Mouse (Mus musculus): ENCODE measurements around the gene Tagln2.

DNA sequence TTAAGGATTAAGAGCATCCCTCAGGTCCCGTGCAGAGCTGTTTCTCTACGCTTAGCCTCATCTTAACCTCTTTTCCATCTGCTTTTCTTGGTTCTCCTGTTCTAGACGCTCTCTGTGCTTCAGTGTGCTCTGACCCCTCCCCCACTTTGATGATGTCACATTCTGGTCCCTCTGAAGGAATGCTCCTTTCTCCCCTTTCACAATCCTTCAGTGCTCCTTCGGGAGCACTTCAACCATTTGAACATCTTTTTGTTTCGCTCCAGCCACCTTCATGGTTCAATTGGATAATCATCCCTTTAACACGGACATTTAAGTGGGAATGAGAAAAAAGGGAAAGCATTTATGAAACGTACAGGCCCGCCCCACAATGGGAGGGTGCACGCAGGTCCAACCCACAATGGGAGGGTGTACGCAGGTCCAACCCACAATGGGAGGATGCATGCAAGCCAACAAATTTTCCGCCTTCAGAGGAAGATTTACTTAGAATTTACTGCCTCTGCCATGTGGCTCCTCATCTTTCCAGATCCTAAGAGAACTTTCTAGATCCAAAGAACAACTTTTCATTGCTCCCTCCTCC, 31.5 kb upstream of the Tagln2 start:
- no peak for TF ChIP-seq POLR2A (IDR thresholded peaks at IDR 0.05; ENCODE audit: extremely low read depth, insufficient read depth, low read length)
- TF ChIP-seq CTCF (IDR thresholded peaks at IDR 0.05; ENCODE audit: low read depth, low read length) = no peak
